Mouse (Mus musculus): ENCODE data around the gene Atic.

The Atic gene

GRCm38 (mm10) chr1:71556688-71557612 lies at the start of gene Atic:
Gene Atic, plus strand, starts transcription at chr1:71557150.
- peak; percentile 67 for DNase-seq (ENCODE audit: low read depth, low spot score)

GRCm38 (mm10) chr1:71507251-71507650 lies 49.7 kb upstream of the Atic start:
- no peak for DNase-seq (ENCODE audit: low read depth, low spot score)

- no peak for DNase-seq (ENCODE audit: low read depth, low spot score)
Measured at GRCm38 (mm10) chr1:71515041-71515440, 41.9 kb upstream of the Atic start.

GRCm38 (mm10) chr1:71528808-71529648 lies 27.9 kb upstream of the Atic start:
- DNase-seq (ENCODE audit: low read depth, low spot score), result no peak

GRCm38 (mm10) chr1:71530779-71531178 lies 26.2 kb upstream of the Atic start:
- DNase-seq (ENCODE audit: low read depth, low spot score), result no peak

GRCm38 (mm10) chr1:71531653-71532052 lies 25.3 kb upstream of the Atic start:
- DNase-seq (ENCODE audit: low read depth, low spot score), result no peak

GRCm38 (mm10) chr1:71539641-71540040 lies 17.3 kb upstream of the Atic start:
- DNase-seq (ENCODE audit: low read depth, low spot score), result no peak

- DNase-seq (ENCODE audit: low read depth, low spot score), result no peak
Measured at GRCm38 (mm10) chr1:71540437-71540836, 16.5 kb upstream of the Atic start.

- DNase-seq (ENCODE audit: low read depth, low spot score), result no peak
Measured at GRCm38 (mm10) chr1:71550626-71551195, 6.2 kb upstream of the Atic start.

- DNase-seq (ENCODE audit: low read depth, low spot score), result no peak
Measured at GRCm38 (mm10) chr1:71560626-71561025, 3.7 kb downstream of the Atic start.

GRCm38 (mm10) chr1:71564291-71564690 lies 7.3 kb downstream of the Atic start:
- no peak for DNase-seq (ENCODE audit: low read depth, low spot score)

- DNase-seq (ENCODE audit: low read depth, low spot score), result no peak
Measured at GRCm38 (mm10) chr1:71567884-71568605, 11.1 kb downstream of the Atic start.

GRCm38 (mm10) chr1:71570116-71570515 lies 13.2 kb downstream of the Atic start:
- DNase-seq (ENCODE audit: low read depth, low spot score), result no peak

- no peak for DNase-seq (ENCODE audit: low read depth, low spot score)
Measured at GRCm38 (mm10) chr1:71575987-71576386, 19.0 kb downstream of the Atic start.

- no peak for DNase-seq (ENCODE audit: low read depth, low spot score)
Measured at GRCm38 (mm10) chr1:71576837-71577236, 19.9 kb downstream of the Atic start.

GRCm38 (mm10) chr1:71579526-71579925 lies 22.6 kb downstream of the Atic start:
- DNase-seq (ENCODE audit: low read depth, low spot score), result no peak

- DNase-seq (ENCODE audit: low read depth, low spot score), result no peak
Measured at GRCm38 (mm10) chr1:71580408-71580807, 23.5 kb downstream of the Atic start.

- DNase-seq (ENCODE audit: low read depth, low spot score), result no peak
Measured at GRCm38 (mm10) chr1:71583302-71583701, 26.4 kb downstream of the Atic start.

GRCm38 (mm10) chr1:71583900-71584299 lies 26.9 kb downstream of the Atic start:
- no peak for DNase-seq (ENCODE audit: low read depth, low spot score)

- DNase-seq (ENCODE audit: low read depth, low spot score), result no peak
Measured at GRCm38 (mm10) chr1:71586658-71587057, 29.7 kb downstream of the Atic start.

- DNase-seq (ENCODE audit: low read depth, low spot score), result no peak
Measured at GRCm38 (mm10) chr1:71590038-71590437, 33.1 kb downstream of the Atic start.

Measured in retina, adult 2 months (tissue).